Mouse (Mus musculus) right cerebral cortex, postnatal 25 days (tissue): ENCODE measurements at regions not wholly inside any gene's neighbourhood (a gene's known extent, or its start where the extent isn't known, plus 50 kb on each side); places are given as distances from the start of the nearest gene placed in this dataset.

Source experiments
- DNase-seq: peaks from one replicate; pipeline ENCODE4 v3.0.0; 2022

- peak; percentile 23 for DNase-seq
Observed at GRCm38 (mm10) chr2:56714568-56714967, 409.2 kb downstream of the Nr4a2 start.

- DNase-seq: no peak
Observed at GRCm38 (mm10) chr2:56683574-56683973, 440.2 kb downstream of the Nr4a2 start.

GRCm38 (mm10) chr2:56673861-56674260 is 449.9 kb downstream of the Nr4a2 start:
- no peak for DNase-seq

GRCm38 (mm10) chr2:56672711-56673110 is 451.1 kb downstream of the Nr4a2 start:
- no peak for DNase-seq

GRCm38 (mm10) chr2:56662306-56662956 is 461.4 kb downstream of the Nr4a2 start:
- DNase-seq: no peak
